Mouse (Mus musculus) spleen, adult 2 months (tissue): ENCODE measurements at regions not wholly inside any gene's neighbourhood (a gene's known extent, or its start where the extent isn't known, plus 50 kb on each side); places are given as distances from the start of the nearest gene placed in this dataset.

Source experiments
- DNase-seq, 2 experiments: peaks; one replicate each; pipeline versions ENCODE4 v3.0.0 to v3.0.0-alpha.2; 2012 to 2021; ENCODE audit warnings: low spot score in 2 of 2, low read depth in 1 of 2
- H3K27ac ChIP-seq: fragments of 200-500 bp; 2 replicates; pipeline ENCODE4 v1.5.1; 2012; ENCODE audit warnings: low read length, inconsistent platforms; ENCODE audit not compliant: insufficient read depth
- H3K27me3 ChIP-seq: fragments of 200-500 bp; 2 replicates; pipeline ENCODE4 v1.6.1; 2012; ENCODE audit warnings: mild to moderate bottlenecking, moderate library complexity, low read length, inconsistent platforms; ENCODE audit not compliant: control insufficient read depth, insufficient read depth
- H3K36me3 ChIP-seq: fragments of 200-500 bp; 2 replicates; pipeline ENCODE4 v1.6.1; 2012; ENCODE audit warnings: mild to moderate bottlenecking, low read length, inconsistent platforms; ENCODE audit not compliant: control insufficient read depth, insufficient read depth
- H3K4me1 ChIP-seq: fragments of 200-500 bp; 2 replicates; pipeline ENCODE4 v1.6.1; 2011; ENCODE audit warnings: inconsistent platforms; ENCODE audit not compliant: control insufficient read depth, insufficient read depth, insufficient read length
- H3K4me3 ChIP-seq: fragments of 200-500 bp; 2 replicates; pipeline ENCODE4 v1.5.1; 2011; ENCODE audit warnings: mild to moderate bottlenecking, inconsistent platforms; ENCODE audit not compliant: insufficient read depth, insufficient read length; ENCODE audit errors: extremely low read depth
- CTCF ChIP-seq: fragments of 200-500 bp; IDR thresholded peaks from 2 replicates; pipeline ENCODE4 v1.5.1; 2011; ENCODE audit warnings: mild to moderate bottlenecking, inconsistent platforms; ENCODE audit not compliant: insufficient read depth, insufficient read length, insufficient replicate concordance; ENCODE audit errors: extremely low read depth
- POLR2A ChIP-seq: fragments of 200-500 bp; IDR thresholded peaks from 2 replicates; pipeline ENCODE4 v1.6.1; 2011; ENCODE audit warnings: low read depth, low read length, inconsistent platforms
- WGBS: fragments of 180-500 bp; shearing (Covaris S2); methylation state at CpG from one replicate; pipeline ENCODE4 v1.1.7; 2018; 5-methylcytosine and 5-hydroxymethylcytosine counted together

DNA sequence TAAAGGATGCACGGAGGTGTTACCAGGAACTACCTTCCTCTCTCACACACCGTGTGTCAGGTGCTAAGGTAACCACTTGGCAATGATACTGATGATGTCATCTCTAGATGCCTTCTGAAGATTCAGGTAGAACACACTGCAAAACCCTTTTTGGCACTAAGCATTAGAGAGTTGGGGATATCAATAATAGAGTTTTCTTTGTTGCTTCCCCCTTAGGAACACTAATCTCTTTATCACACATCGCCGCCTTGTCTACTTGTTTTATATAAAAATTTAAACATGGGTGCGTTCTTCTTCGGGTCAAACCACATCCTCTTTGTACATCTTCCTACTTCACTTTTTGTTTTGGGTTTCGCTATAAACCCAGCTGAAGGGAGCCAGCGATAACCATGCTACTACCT is 346.4 kb downstream of the Cog6 start:
- 64% methylated on average over 8 of the region's 8 CpGs for WGBS
- no peak for TF ChIP-seq CTCF
- no peak for TF ChIP-seq POLR2A
- peaks cover 4% of the 10 kb centered on the region; the same call in 1 of the 2 replicates for H3K4me1 ChIP-seq

DNA sequence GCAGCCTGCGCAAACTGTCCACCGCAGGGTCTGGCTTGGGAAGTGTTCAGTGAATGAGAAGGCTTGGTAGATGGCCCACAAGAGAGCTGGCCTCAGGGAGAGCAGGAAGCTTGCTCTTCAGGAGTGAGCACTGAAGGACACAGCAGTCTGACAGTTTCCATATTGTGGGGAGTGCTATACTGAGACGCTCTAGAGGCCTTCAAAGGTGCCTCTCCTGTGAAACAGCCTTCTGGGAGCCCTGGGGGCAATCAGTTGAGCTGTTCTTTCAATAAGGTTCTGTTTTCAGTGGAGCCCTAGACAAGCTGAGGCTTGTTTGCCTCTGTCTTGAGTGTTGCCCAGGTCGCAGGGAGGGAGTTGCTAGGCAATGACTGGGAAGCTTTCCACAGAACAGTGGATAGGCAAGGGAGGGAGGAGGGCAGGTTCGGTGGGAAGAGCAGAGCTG is 353.9 kb downstream of the Cog6 start:
- H3K4me3 ChIP-seq = no peak overlapping the region
- TF ChIP-seq CTCF (no peak), POLR2A (no peak)
- DNase-seq = no peak

More for the DNA sequence above, 346.4 kb downstream of the Cog6 start:
- Histone ChIP-seq H3K36me3 (no peaks in the 10 kb centered on the region), H3K27me3 (no peaks in the 10 kb centered on the region), H3K4me3 (no peak overlapping the region), H3K27ac (no peak overlapping the region)
- DNase-seq = no peak

DNA sequence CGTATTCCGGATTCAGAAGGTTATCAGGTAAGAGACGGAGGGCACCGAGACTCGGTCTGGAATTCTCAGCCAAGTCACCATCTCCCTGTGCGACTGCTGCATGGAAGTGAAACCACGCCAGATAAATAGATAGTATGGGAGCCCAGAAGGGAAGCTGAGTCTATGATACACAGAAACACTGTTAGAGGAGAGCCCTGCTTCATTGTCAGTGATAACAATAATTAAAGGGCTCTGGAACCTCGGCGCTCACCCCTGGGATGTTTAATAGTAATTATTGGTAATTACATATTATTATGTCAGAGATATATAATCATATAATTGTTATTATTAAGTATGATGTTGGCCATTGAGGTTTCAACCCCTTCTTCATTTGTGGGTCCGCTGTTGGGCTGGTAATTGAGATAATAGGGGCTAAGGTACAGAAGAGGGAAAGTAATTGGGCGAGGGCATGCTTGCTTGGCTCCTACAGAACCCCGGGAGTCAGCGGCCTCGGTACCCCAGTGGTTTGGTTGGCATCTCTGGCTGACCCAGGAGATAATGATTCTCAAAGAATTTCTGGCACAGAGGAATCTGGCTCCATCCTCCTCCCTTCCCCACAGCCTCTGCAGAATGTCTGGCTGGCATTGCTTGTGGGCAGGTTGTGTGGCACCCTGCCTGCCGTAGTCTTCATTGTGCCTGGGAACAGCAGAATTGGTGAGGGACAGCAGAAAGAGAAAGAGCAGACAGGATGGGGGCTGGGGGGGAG is 354.7 kb downstream of the Cog6 start:
- no peak for DNase-seq
- H3K27ac ChIP-seq = no peak overlapping the region
- WGBS = 92% methylated on average over 15 of the region's 15 CpGs
- no peak overlapping the region for H3K4me3 ChIP-seq
- no peaks in the 10 kb centered on the region for H3K4me1 ChIP-seq
- no peaks in the 10 kb centered on the region for H3K36me3 ChIP-seq
- no peak for TF ChIP-seq POLR2A
- no peak for TF ChIP-seq CTCF
- H3K27me3 ChIP-seq = no peaks in the 10 kb centered on the region

More for the DNA sequence above, 353.9 kb downstream of the Cog6 start:
- no peaks in the 10 kb centered on the region for H3K4me1 ChIP-seq
- H3K27me3 ChIP-seq = no peaks in the 10 kb centered on the region
- WGBS = 81% methylated on average over 5 of the region's 5 CpGs
- H3K36me3 ChIP-seq = no peaks in the 10 kb centered on the region
- H3K27ac ChIP-seq = no peak overlapping the region

DNA sequence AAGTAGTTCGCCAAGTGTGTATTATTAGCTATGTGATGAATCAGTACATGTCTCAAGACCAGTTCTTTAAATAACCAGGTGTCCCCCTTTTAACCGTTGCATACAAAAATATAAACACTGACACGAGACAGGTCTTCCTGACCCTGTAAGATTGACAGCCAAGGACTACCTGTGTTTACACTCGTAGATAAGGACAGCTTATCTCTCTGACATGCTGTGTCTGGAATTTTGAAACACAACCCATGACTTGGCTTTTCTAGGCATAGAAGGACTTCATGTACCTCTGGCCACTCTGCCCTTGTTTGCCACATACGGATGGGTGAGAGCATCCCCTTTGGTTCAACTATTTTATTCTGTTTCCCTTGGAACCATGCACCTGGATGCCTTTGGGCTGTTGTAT is 364.0 kb downstream of the Cog6 start:
- Histone ChIP-seq H3K4me1 (no peaks in the 10 kb centered on the region; the same call in 1 of the 2 replicates), H3K27ac (no peak overlapping the region), H3K27me3 (no peaks in the 10 kb centered on the region), H3K4me3 (no peak overlapping the region), H3K36me3 (no peaks in the 10 kb centered on the region)
- TF ChIP-seq POLR2A = no peak
- no peak for TF ChIP-seq CTCF
- DNase-seq = no peak
- WGBS = 91% methylated on average over 5 of the region's 5 CpGs

DNA sequence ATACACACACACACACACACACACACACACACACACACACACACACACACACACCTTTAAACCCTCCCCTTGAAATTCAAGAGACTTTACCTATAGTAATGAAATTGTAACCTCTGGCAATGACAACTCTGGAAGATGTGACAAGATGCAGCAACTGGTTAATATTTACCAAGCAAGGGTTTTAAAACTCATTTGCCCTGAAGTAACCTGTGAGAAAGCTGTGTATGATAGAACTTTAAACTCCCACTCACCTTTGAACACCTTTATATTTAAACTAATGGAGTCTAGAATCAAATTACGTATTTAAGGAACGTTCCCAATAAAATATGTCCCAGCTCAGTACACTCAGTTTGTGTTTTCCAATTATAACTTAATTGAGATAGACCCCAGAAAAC is 364.6 kb downstream of the Cog6 start:
- Histone ChIP-seq H3K4me1 (peaks cover 2% of the 10 kb centered on the region; the same call in 1 of the 2 replicates), H3K4me3 (no peak overlapping the region), H3K27me3 (no peaks in the 10 kb centered on the region), H3K27ac (no peak overlapping the region), H3K36me3 (no peaks in the 10 kb centered on the region)
- 98% methylated on average over 2 of the region's 2 CpGs for WGBS
- TF ChIP-seq CTCF (no peak), POLR2A (no peak)
- no peak for DNase-seq

DNA sequence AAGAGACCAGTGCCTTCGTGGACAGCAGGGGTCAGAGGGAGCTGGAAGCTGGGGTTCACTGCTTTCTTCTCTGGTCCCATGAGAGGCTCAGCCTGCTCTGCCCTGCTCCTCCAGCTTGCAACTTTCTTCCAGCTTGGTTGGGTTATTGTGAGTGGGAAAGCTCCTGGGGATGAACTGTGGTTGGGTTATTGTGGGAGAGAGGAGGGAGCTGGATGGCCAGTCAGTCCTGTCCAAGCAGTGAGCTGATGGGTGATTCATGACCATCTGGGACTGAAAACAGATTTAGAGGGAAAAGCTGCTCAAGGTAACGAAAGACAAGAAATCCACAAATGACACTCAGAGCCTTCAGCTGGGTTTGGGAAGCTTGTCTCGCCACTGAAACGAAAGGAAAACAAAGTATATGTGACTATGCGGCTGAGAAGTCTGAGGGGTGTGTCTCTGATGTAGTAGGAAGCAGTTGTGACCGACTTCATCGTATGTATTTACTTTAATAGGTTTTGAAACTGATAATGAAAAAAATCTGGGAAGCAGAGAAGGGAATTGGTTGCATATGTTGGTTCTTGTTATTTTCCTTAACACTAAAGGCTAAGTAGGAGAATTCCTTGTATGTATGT is 365.1 kb downstream of the Cog6 start:
- no peak for DNase-seq
- Histone ChIP-seq H3K4me1 (peaks cover 5% of the 10 kb centered on the region; the same call in 1 of the 2 replicates), H3K27ac (no peak overlapping the region), H3K4me3 (no peak overlapping the region), H3K27me3 (no peaks in the 10 kb centered on the region), H3K36me3 (no peaks in the 10 kb centered on the region)
- WGBS = 78% methylated on average over 7 of the region's 7 CpGs
- TF ChIP-seq POLR2A (no peak), CTCF (no peak)

DNA sequence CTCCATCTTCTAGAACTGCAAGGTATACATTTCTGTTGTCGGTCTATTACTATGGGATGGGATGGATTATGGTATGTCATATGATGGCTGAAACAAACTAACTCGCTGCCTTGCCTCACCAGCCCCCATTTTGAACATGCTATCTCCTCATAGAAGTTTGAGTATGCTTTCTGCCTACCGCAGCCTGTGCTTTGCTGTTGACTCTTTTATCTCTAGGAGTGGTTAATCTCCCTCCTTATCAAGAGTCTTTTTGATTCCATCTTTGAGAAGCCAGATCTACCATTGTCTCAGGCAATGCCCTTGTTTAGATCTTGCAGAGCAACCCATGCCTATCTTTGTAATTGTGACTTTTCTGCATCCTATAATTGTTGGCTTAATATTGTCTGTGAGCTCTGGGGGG is 367.0 kb downstream of the Cog6 start:
- Histone ChIP-seq H3K4me1 (peaks cover 8% of the 10 kb centered on the region; the same call in 1 of the 2 replicates), H3K36me3 (no peaks in the 10 kb centered on the region), H3K27me3 (no peaks in the 10 kb centered on the region), H3K27ac (no peak overlapping the region), H3K4me3 (no peak overlapping the region)
- TF ChIP-seq POLR2A (no peak), CTCF (no peak)
- WGBS = 86% methylated on average over 3 of the region's 3 CpGs
- DNase-seq = no peak
